Comparison of ENCODE assay signal across 9 mouse cellular contexts in genomic region chr2:20942434-20943198, GRCm38 (mm10). TPM values are rescaled to one million over a fixed set of nuclear protein-coding genes. Genes with fewer than 3 reads are reported as not detected.
DNase-seq lines count a peak whose midpoint lies in the region; ATAC-seq and TF ChIP-seq lines count a peak whose summit lies in the region.
"Had no signal": no experiment of that assay in that cellular context is flagged by ENCODE, and none has a peak within 500 bp of the region (broad histone marks: within the 10 kb centered on the region; RNA-seq: fewer than 3 reads in every experiment).

No protein-coding gene starts in this region.

- H3K4me1 ChIP-seq in cerebellum, adult 2 months (ENCODE audit: control insufficient read depth, insufficient read depth, low read length): peaks cover 22% of the 10 kb centered on the region
- peaks cover 33% of the 10 kb centered on the region for H3K4me1 ChIP-seq in forebrain, embryonic 14.5 days (ENCODE audit: control insufficient read depth, insufficient read depth, low read length)
- peaks cover 36% of the 10 kb centered on the region for H3K4me1 ChIP-seq in neural tube, embryonic 12.5 days

- H3K4me2 ChIP-seq in forebrain, embryonic 14.5 days (ENCODE audit: low read length): peak overlapping the region; percentile 17; the same call in 1 of the 2 replicates
- H3K4me2 ChIP-seq in neural tube, embryonic 12.5 days (replicated peaks): 0 out of 2 replicates have a peak overlapping the region, but pooled peaks have one; percentile 12
- H3K4me2 ChIP-seq: liver, embryonic 15.5 days had no signal

- H3K9me3 ChIP-seq in forebrain, embryonic 14.5 days (replicated peaks; ENCODE audit: control insufficient read depth, low read length): no peaks in the 10 kb centered on the region
- H3K9me3 ChIP-seq in neural tube, embryonic 12.5 days: no peaks in the 10 kb centered on the region
- H3K9me3 ChIP-seq: liver, embryonic 15.5 days had no signal

- no peak for TF ChIP-seq CTCF in cerebellum, adult 2 months (IDR thresholded peaks at IDR 0.05; ENCODE audit: borderline replicate concordance, insufficient read depth, low read depth, low read length)

- no peak overlapping the region for H3K9ac ChIP-seq in forebrain, embryonic 14.5 days (ENCODE audit: low read length)
- H3K9ac ChIP-seq in neural tube, embryonic 12.5 days: no peak overlapping the region
- H3K9ac ChIP-seq: liver, embryonic 15.5 days had no signal

- peak; percentile 4 for DNase-seq in cerebellum, adult 11-12 months
- no peak for DNase-seq in cerebellum, adult 2 months
- peak; percentile 7 for DNase-seq in kidney, postnatal 14 days
- DNase-seq in kidney, adult 18-20 months: no peak
- DNase-seq in forebrain, embryonic 14.5 days (ENCODE audit: low spot score): no peak
- DNase-seq in gastrocnemius, adult 18-20 months (ENCODE audit: low spot score): no peak
- no peak for DNase-seq in adrenal gland, adult 18-20 months (ENCODE audit: low spot score in 2 of 2)

- no peaks in the 10 kb centered on the region for H3K27me3 ChIP-seq in cerebellum, adult 2 months (ENCODE audit: control insufficient read depth, insufficient read depth, low read length)
- H3K27me3 ChIP-seq in forebrain, embryonic 14.5 days (replicated peaks; ENCODE audit: control insufficient read depth, insufficient read depth, low read length): no peaks in the 10 kb centered on the region
- H3K27me3 ChIP-seq in neural tube, embryonic 12.5 days (replicated peaks): no peaks in the 10 kb centered on the region
- H3K27me3 ChIP-seq: liver, embryonic 15.5 days had no signal

- no peak; the same call in 1 of the 2 replicates for ATAC-seq in forebrain, embryonic 14.5 days
- ATAC-seq in neural tube, embryonic 12.5 days (ENCODE audit: low FRiP score, low read depth): peak; percentile 62; the same call in 1 of the 2 replicates

- 53% methylated on average over 10 of the region's 10 CpGs for WGBS in cerebellum, adult 2 months
- WGBS in forebrain, embryonic 14.5 days: 42% methylated on average over 10 of the region's 10 CpGs
- WGBS in neural tube, embryonic 12.5 days: 32% methylated on average over 10 of the region's 10 CpGs

- TF ChIP-seq POLR2A in cerebellum, adult 2 months (IDR thresholded peaks at IDR 0.05; ENCODE audit: borderline replicate concordance, insufficient read depth, low read length): no peak

- H3K4me3 ChIP-seq in cerebellum, adult 2 months (replicated peaks; ENCODE audit: insufficient read depth, low read depth, low read length): no peak overlapping the region
- H3K4me3 ChIP-seq in forebrain, embryonic 14.5 days (ENCODE audit: low read depth, low read length): no peak overlapping the region
- no peak overlapping the region for H3K4me3 ChIP-seq in neural tube, embryonic 12.5 days
- H3K4me3 ChIP-seq: liver, embryonic 15.5 days had no signal

- no peaks in the 10 kb centered on the region for H3K36me3 ChIP-seq in forebrain, embryonic 14.5 days (ENCODE audit: control insufficient read depth, insufficient read depth, low read length)
- H3K36me3 ChIP-seq in neural tube, embryonic 12.5 days: no peaks in the 10 kb centered on the region

- H3K27ac ChIP-seq in cerebellum, adult 2 months (ENCODE audit: insufficient read depth, low read length): no peak overlapping the region
- H3K27ac ChIP-seq in forebrain, embryonic 14.5 days (ENCODE audit: low read depth, low read length): 0 out of 2 replicates have a peak overlapping the region, but pooled peaks have one; percentile 34
- no peak overlapping the region for H3K27ac ChIP-seq in neural tube, embryonic 12.5 days
- H3K27ac ChIP-seq: liver, embryonic 15.5 days had no signal

RNA-seq across cellular contexts. Expression of gene Arhgap21, which starts 26.1 kb away (rescaled TPM):
- polyA plus RNA-seq in cerebellum, adult 2 months (2012; rRNA removed): 213 and 231 TPM in 2 replicates
- 34.0 and 43.0 TPM in 2 replicates for polyA plus RNA-seq in forebrain, embryonic 14.5 days (2014; fragmentation: Nextera tagmentation; extraction: Ambion mirVana)
- polyA plus RNA-seq in neural tube, embryonic 12.5 days (2016; fragmentation: Nextera tagmentation; extraction: Ambion mirVana): 48.9 and 50.6 TPM in 2 replicates
- 10 to 100 TPM; 27.0 to 33.4 TPM for total RNA-seq in gastrocnemius, adult 18-20 months (2021)
- total RNA-seq in adrenal gland, adult 18-20 months (2021): 10 to 100 TPM; 55.5 to 67.8 TPM

Comparison
In these comparisons a context has a peak if more than half of its experiments do, and no peak if none do; other contexts are left out.
1. DNase-seq: peak in cerebellum, adult 11-12 months (single experiment) and kidney, postnatal 14 days (single experiment); none in cerebellum, adult 2 months (0 of 2), kidney, adult 18-20 months (single experiment), forebrain, embryonic 14.5 days (single experiment), gastrocnemius, adult 18-20 months (single experiment) and adrenal gland, adult 18-20 months (0 of 2).